Mouse (Mus musculus): ENCODE data around the gene Abcf3.

DNA sequence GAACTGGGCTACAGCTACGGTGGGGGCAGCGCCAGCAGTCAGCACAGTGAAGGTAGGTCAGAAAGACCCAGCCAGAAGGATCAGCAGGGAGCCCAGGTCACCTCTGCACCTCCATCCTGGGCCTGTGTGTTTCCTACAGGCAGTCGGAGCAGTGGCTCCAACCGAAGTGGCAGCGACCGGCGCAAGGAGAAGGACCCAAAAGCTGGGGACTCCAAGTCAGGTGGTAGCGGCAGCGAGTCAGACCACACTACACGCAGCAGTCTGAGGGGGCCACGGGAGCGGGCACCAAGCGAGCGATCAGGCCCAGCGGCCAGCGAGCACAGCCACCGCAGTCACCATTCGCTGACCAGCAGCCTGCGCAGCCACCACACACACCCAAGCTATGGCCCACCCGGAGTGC, 17.4 kb upstream of the Abcf3 start:
- no peak for TF ChIP-seq TAL1 (IDR thresholded peaks at IDR 0.05; ENCODE audit: low read length)
- TF ChIP-seq GATA1 (IDR thresholded peaks at IDR 0.05; ENCODE audit: low read length): no peak
